Mouse (Mus musculus) layer of hippocampus, adult 11-12 months (tissue): ENCODE data around the gene Ttc28.

Experiments used
- DNase-seq: peaks from one replicate; pipeline ENCODE4 v3.0.0; 2022; ENCODE audit warnings: low spot score

Ttc28 gene

GRCm38 (mm10) chr5:111284420-111285175 is 405.0 kb downstream of the Ttc28 start:
- DNase-seq: no peak

- no peak for DNase-seq
Measured at GRCm38 (mm10) chr5:111287571-111287970, 408.0 kb downstream of the Ttc28 start.

GRCm38 (mm10) chr5:111288486-111288885 is 408.9 kb downstream of the Ttc28 start:
- no peak for DNase-seq

GRCm38 (mm10) chr5:111290071-111290470 is 410.5 kb downstream of the Ttc28 start:
- peak; percentile 42 for DNase-seq

- peak; percentile 54 for DNase-seq
Measured at GRCm38 (mm10) chr5:111291639-111292038, 412.0 kb downstream of the Ttc28 start.

- no peak for DNase-seq
Measured at GRCm38 (mm10) chr5:111297801-111298200, 418.2 kb downstream of the Ttc28 start.

GRCm38 (mm10) chr5:111298706-111299105 is 419.1 kb downstream of the Ttc28 start:
- no peak for DNase-seq

- no peak for DNase-seq
Measured at GRCm38 (mm10) chr5:111300776-111301175, 421.2 kb downstream of the Ttc28 start.

- no peak for DNase-seq
Measured at GRCm38 (mm10) chr5:111301736-111302135, 422.1 kb downstream of the Ttc28 start.

- DNase-seq: no peak
Measured at GRCm38 (mm10) chr5:111304730-111305129, 425.1 kb downstream of the Ttc28 start.

- DNase-seq: no peak
Measured at GRCm38 (mm10) chr5:111310185-111310584, 430.6 kb downstream of the Ttc28 start.

- DNase-seq: no peak
Measured at GRCm38 (mm10) chr5:111313833-111314232, 434.2 kb downstream of the Ttc28 start.

- no peak for DNase-seq
Measured at GRCm38 (mm10) chr5:111315061-111315460, 435.5 kb downstream of the Ttc28 start.

GRCm38 (mm10) chr5:111317526-111317925 is 437.9 kb downstream of the Ttc28 start:
- DNase-seq: no peak

- no peak for DNase-seq
Measured at GRCm38 (mm10) chr5:111318946-111319345, 439.3 kb downstream of the Ttc28 start.

- no peak for DNase-seq
Measured at GRCm38 (mm10) chr5:111325813-111326212, 446.2 kb downstream of the Ttc28 start.

- DNase-seq: no peak
Measured at GRCm38 (mm10) chr5:111327420-111327819, 447.8 kb downstream of the Ttc28 start.

- DNase-seq: no peak
Measured at GRCm38 (mm10) chr5:111329782-111330416, 450.3 kb downstream of the Ttc28 start.

GRCm38 (mm10) chr5:111330417-111331098 is 451.0 kb downstream of the Ttc28 start, which contains the start of gene Pitpnb:
Pitpnb (plus strand) TSS chr5:111330763.
- peak; percentile 97 for DNase-seq

- DNase-seq: no peak
Measured at GRCm38 (mm10) chr5:111331099-111331435, 451.5 kb downstream of the Ttc28 start.

- no peak for DNase-seq
Measured at GRCm38 (mm10) chr5:111335939-111336691, 456.5 kb downstream of the Ttc28 start.
